Mouse (Mus musculus): Measurements from ENCODE around the gene Akt1s1. TPM values are rescaled to one million over a fixed set of nuclear protein-coding genes. Genes with fewer than 3 reads are reported as not detected.
A peak's percentile ranks its signal among the peaks of the same experiment; 100 is the strongest.
"Not testable (repeated sequence)": the region's sequence is repeated elsewhere in the genome, so short reads cannot be mapped to it uniquely, and the experiment has no call there.

Gene Akt1s1
- polyA plus RNA-seq, 1 experiment from 2014 or later = 108 TPM

DNA sequence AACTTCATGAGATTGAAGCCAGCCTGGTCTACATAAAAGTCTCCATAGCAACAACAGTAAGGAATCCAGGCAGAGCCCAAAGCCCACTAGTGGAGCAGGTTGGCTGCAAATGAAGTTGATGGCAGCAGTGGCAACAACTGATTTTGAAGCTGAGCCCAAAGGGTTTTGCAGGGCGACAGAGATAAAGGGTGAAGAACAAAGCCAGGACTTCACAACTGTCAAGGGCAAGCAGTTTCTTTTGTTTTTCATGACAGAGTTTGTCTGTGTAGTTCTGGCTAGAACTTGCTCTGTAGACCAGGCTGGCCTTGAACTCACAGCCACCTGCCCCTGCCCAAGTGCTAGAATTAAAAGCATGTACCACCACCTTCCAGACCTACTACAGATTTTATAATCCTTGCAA, 22.4 kb downstream of the Akt1s1 start:
- Histone ChIP-seq H3K27ac (ENCODE audit: poor library complexity, severe bottlenecking) (no peak overlapping the region), H3K4me1 (replicated peaks) (peaks cover 47% of the 10 kb centered on the region), H3K9ac (no peak overlapping the region), H3K4me2 (no peak overlapping the region), H3K36me3 (peaks cover 7% of the 10 kb centered on the region), H3K9me3 (replicated peaks) (no peaks in the 10 kb centered on the region), H3K27me3 (replicated peaks) (no peaks in the 10 kb centered on the region), H3K4me3 (no peak overlapping the region)
- WGBS = 68% methylated on average over 1 of the region's 1 CpGs
- ATAC-seq (ENCODE audit: insufficient number of reproducible peaks, low FRiP score) = no peak

GRCm38 (mm10) chr7:44871774-44872173, 23.0 kb downstream of the Akt1s1 start:
- not testable (repeated sequence) for H3K27me3 ChIP-seq (replicated peaks); H3K9me3 ChIP-seq (replicated peaks); H3K9ac ChIP-seq; ATAC-seq (ENCODE audit: insufficient number of reproducible peaks, low FRiP score); H3K4me2 ChIP-seq; H3K27ac ChIP-seq (ENCODE audit: poor library complexity, severe bottlenecking); H3K4me3 ChIP-seq
- H3K36me3 ChIP-seq = peaks cover 12% of the 10 kb centered on the region
- peaks cover 45% of the 10 kb centered on the region for H3K4me1 ChIP-seq (replicated peaks)
- 91% methylated on average over 2 of the region's 2 CpGs for WGBS

DNA sequence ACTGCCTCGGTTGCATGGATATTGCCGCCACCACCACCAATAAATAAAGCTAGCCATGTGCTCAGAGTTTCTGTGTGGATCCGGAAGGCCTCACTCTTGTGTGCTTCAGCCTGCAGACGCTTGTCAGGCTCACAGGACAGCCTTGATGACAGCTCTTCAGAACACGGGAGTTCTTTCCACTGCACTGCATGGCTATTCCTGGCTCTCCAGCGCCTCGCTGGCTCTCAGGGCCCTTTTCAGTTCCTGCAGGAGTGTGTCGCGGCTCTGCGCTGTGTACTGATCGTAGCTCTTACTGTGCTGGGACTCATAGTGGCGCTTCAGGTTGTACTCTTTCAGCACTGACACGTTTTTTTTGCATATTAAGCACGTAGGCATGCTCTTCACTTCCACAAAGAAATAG, 29.0 kb downstream of the Akt1s1 start:
- Histone ChIP-seq H3K27me3 (replicated peaks) (no peaks in the 10 kb centered on the region), H3K4me1 (replicated peaks) (peaks cover 38% of the 10 kb centered on the region), H3K36me3 (peaks cover 73% of the 10 kb centered on the region), H3K27ac (ENCODE audit: poor library complexity, severe bottlenecking) (peak overlapping the region; percentile 85), H3K4me2 (no peak overlapping the region), H3K4me3 (no peak overlapping the region), H3K9me3 (replicated peaks) (no peaks in the 10 kb centered on the region), H3K9ac (0 out of 2 replicates have a peak overlapping the region, but pooled peaks have one; percentile 2)
- 47% methylated on average over 14 of the region's 14 CpGs for WGBS
- peak; percentile 40; the same call in 1 of the 2 replicates for ATAC-seq (ENCODE audit: insufficient number of reproducible peaks, low FRiP score)

GRCm38 (mm10) chr7:44883036-44883435, 34.2 kb downstream of the Akt1s1 start:
- Histone ChIP-seq H3K4me1 (replicated peaks) (peaks cover 16% of the 10 kb centered on the region), H3K9me3 (replicated peaks) (no peaks in the 10 kb centered on the region), H3K27me3 (replicated peaks) (no peaks in the 10 kb centered on the region), H3K4me2 (no peak overlapping the region), H3K36me3 (peaks cover 89% of the 10 kb centered on the region), H3K4me3 (no peak overlapping the region), H3K9ac (no peak overlapping the region), H3K27ac (ENCODE audit: poor library complexity, severe bottlenecking) (no peak overlapping the region)
- 93% methylated on average over 3 of the region's 3 CpGs for WGBS
- no peak for ATAC-seq (ENCODE audit: insufficient number of reproducible peaks, low FRiP score)

DNA sequence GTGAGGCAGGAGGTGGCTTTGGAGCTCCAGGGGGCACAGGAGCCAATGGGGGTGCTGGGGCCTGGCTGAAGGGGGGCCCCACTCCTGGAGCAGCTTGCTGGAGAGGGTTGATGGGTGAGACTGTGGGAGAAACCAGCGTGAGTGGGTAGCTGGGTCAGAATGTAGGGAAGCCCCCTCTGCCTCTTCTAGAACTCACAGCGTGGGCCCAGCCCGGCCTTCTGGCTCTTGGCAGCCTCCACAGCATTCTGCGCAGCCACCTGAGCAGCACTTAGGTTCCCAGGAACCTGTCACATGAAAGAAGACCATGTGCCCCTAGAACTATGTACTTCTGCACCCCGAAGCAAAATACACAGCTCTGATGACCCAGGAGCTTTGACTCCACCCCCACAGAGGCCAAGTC, 35.8 kb downstream of the Akt1s1 start:
- ATAC-seq (ENCODE audit: insufficient number of reproducible peaks, low FRiP score) = no peak
- WGBS = 90% methylated on average over 5 of the region's 5 CpGs
- H3K4me2 ChIP-seq = no peak overlapping the region
- no peak overlapping the region for H3K9ac ChIP-seq
- no peaks in the 10 kb centered on the region for H3K27me3 ChIP-seq (replicated peaks)
- H3K36me3 ChIP-seq = peaks cover 86% of the 10 kb centered on the region
- no peak overlapping the region for H3K4me3 ChIP-seq
- no peaks in the 10 kb centered on the region for H3K9me3 ChIP-seq (replicated peaks)
- H3K27ac ChIP-seq (ENCODE audit: poor library complexity, severe bottlenecking) = no peak overlapping the region
- H3K4me1 ChIP-seq (replicated peaks) = peaks cover 16% of the 10 kb centered on the region

- H3K36me3 ChIP-seq = peaks cover 70% of the 10 kb centered on the region
- H3K4me3 ChIP-seq = no peak overlapping the region
- H3K27me3 ChIP-seq (replicated peaks) = no peaks in the 10 kb centered on the region
- 87% methylated on average over 7 of the region's 7 CpGs for whole genome bisulfite sequencing
- H3K9me3 ChIP-seq (replicated peaks) = no peaks in the 10 kb centered on the region
- H3K4me1 ChIP-seq (replicated peaks) = peaks cover 32% of the 10 kb centered on the region
- ATAC-seq (ENCODE audit: insufficient number of reproducible peaks, low FRiP score) = no peak
- H3K9ac ChIP-seq = no peak overlapping the region
- no peak overlapping the region for H3K27ac ChIP-seq (ENCODE audit: poor library complexity, severe bottlenecking)
- H3K4me2 ChIP-seq = no peak overlapping the region
Observed at GRCm38 (mm10) chr7:44886964-44887363, 38.2 kb downstream of the Akt1s1 start.

DNA sequence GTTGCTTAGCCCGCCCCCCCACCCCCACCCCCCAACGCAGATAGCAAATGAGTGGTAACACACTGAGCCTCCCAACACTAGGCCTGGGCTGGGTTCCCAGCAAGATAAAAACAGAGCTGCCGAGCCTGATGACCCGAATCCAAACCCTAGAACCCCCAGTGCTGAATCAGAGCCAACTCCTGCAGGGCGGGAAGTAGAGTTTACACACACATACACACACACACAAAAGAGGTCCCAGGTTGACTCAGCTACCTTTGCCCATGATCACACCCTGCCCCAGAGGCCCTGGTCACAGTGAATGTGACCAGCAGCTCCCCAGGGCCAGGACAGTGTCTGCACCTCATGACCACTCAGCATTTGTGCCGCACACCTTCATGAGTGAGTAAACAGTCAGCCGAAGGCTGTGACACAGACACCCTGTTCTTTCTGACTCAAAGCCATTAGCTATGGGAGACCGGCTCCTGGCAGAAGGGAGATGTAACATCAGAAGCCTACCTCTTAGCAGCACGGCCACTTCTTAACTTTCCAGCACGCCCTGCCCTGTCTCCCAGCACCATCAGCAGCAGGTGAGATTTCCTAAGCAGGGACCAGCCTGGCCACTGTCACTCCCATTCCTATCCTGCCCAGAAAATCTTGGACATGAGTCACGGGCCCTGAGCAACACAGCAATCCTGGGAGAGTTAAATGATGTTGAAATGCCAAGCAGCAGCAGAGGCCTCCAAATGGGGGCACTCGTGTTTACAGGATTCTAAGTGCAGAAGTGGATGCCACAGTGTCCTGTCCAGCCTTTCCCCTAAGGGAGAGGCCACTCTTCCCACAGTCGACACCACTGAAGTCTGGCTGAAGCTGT, 39.7 kb downstream of the Akt1s1 start:
- H3K36me3 ChIP-seq = peaks cover 55% of the 10 kb centered on the region
- no peak overlapping the region for H3K9ac ChIP-seq

DNA sequence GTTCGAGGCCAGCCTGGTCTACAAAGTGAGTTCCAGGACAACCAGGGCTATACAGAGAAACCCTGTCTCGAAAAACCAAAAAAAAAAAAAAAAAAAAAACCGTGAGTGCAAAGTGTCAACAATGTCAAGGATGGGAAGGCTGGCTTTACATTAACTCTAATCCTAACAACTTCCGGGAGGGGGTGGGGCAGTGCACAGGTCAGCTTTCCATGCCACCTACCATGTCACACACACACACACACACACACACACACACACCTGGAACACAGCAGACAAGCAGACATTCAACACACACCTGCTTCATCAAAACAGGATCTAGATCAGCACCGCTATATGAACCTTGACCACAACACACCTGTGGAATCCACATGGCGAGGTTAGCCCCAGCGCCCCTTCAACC, 41.4 kb downstream of the Akt1s1 start:
- 0 out of 2 replicates have a peak overlapping the region, but pooled peaks have one; percentile 82 for H3K4me2 ChIP-seq
- no peak overlapping the region for H3K4me3 ChIP-seq
- 90% methylated on average over 7 of the region's 7 CpGs for WGBS
- H3K27ac ChIP-seq (ENCODE audit: poor library complexity, severe bottlenecking) = no peak overlapping the region
- H3K9me3 ChIP-seq (replicated peaks) = no peaks in the 10 kb centered on the region
- H3K36me3 ChIP-seq = peaks cover 40% of the 10 kb centered on the region
- no peak overlapping the region for H3K9ac ChIP-seq
- peaks cover 38% of the 10 kb centered on the region for H3K4me1 ChIP-seq (replicated peaks)
- H3K27me3 ChIP-seq (replicated peaks) = no peaks in the 10 kb centered on the region
- ATAC-seq (ENCODE audit: insufficient number of reproducible peaks, low FRiP score) = no peak

More for the DNA sequence above, 39.7 kb downstream of the Akt1s1 start:
- 78% methylated on average over 13 of the region's 13 CpGs for WGBS
- Histone ChIP-seq H3K4me3 (no peak overlapping the region), H3K4me1 (replicated peaks) (peaks cover 36% of the 10 kb centered on the region), H3K27me3 (replicated peaks) (no peaks in the 10 kb centered on the region), H3K4me2 (no peak overlapping the region), H3K27ac (ENCODE audit: poor library complexity, severe bottlenecking) (no peak overlapping the region), H3K9me3 (replicated peaks) (no peaks in the 10 kb centered on the region)
- ATAC-seq (ENCODE audit: insufficient number of reproducible peaks, low FRiP score) = no peak

- Histone ChIP-seq H3K4me3 (peak overlapping the region; percentile 85), H3K36me3 (peaks cover 35% of the 10 kb centered on the region), H3K27me3 (replicated peaks) (no peaks in the 10 kb centered on the region), H3K4me1 (replicated peaks) (peaks cover 41% of the 10 kb centered on the region), H3K9me3 (replicated peaks) (no peaks in the 10 kb centered on the region), H3K27ac (ENCODE audit: poor library complexity, severe bottlenecking) (no peak overlapping the region), H3K9ac (peak overlapping the region; percentile 60; the same call in 1 of the 2 replicates), H3K4me2 (peak overlapping the region; percentile 82)
- no peak for ATAC-seq (ENCODE audit: insufficient number of reproducible peaks, low FRiP score)
- 85% methylated on average over 4 of the region's 4 CpGs for WGBS
Observed at GRCm38 (mm10) chr7:44890737-44891136, 41.9 kb downstream of the Akt1s1 start.

GRCm38 (mm10) chr7:44891611-44892010, 42.8 kb downstream of the Akt1s1 start:
- WGBS = 19% methylated on average over 6 of the region's 6 CpGs
- H3K4me1 ChIP-seq (replicated peaks) = peaks cover 45% of the 10 kb centered on the region
- H3K9ac ChIP-seq = peak overlapping the region; percentile 90
- peak overlapping the region; percentile 82 for H3K4me2 ChIP-seq
- no peak overlapping the region for H3K27ac ChIP-seq (ENCODE audit: poor library complexity, severe bottlenecking)
- peaks cover 28% of the 10 kb centered on the region for H3K36me3 ChIP-seq
- ATAC-seq (ENCODE audit: insufficient number of reproducible peaks, low FRiP score) = no peak
- no peaks in the 10 kb centered on the region for H3K27me3 ChIP-seq (replicated peaks)
- peak overlapping the region; percentile 85 for H3K4me3 ChIP-seq
- H3K9me3 ChIP-seq (replicated peaks) = no peaks in the 10 kb centered on the region

DNA sequence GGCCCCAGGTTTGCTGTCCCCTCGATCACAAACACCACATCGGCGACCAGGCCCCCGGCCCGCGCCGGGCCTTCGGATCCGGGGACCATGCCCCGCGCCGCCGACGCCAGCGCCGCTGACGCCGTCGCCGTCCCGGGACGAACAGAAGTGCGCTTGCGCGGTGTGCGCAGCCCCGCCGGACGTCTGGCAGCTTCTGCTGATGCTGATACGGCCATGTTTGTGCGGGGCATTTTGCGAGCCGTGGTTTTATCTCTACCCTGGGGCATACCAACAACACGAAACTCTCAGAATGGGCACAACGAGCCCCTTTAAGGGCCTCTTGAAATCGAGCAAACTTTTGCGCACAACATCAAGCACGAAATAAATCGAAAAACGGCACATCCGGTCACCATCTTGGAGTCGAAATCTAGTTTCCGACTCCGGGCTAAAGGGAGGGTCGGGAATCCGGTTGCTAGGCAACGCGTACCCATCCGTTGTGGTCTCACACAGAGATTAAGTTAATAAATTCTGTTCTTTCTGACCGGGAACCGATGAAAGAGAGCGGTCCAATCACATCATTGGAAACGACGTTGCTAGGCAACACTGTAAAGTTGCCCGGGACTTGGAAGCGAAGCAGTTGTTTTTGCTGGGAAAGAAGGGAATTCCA, 43.6 kb downstream of the Akt1s1 start, which contains the start of gene Med25:
Med25 (minus strand) TSS at position 437 of the 646 bp plus-strand sequence.
- peak; percentile 79 for ATAC-seq (ENCODE audit: insufficient number of reproducible peaks, low FRiP score)
- H3K27ac ChIP-seq (ENCODE audit: poor library complexity, severe bottlenecking) = peak within 1 kb of the TSS; percentile 90

More for the DNA sequence above, 43.6 kb downstream of the Akt1s1 start, which contains the start of gene Med25:
- under 1% methylated on average over 56 of the region's 56 CpGs for WGBS
- Histone ChIP-seq H3K36me3 (peaks cover 21% of the 10 kb centered on the region), H3K4me3 (peak within 1 kb of the TSS; percentile 85), H3K4me2 (peak within 1 kb of the TSS; percentile 82), H3K4me1 (replicated peaks) (peaks cover 49% of the 10 kb centered on the region), H3K27me3 (replicated peaks) (no peaks in the 10 kb centered on the region), H3K9ac (peak within 1 kb of the TSS; percentile 90), H3K9me3 (replicated peaks) (no peaks in the 10 kb centered on the region)

Measured in heart, embryonic 12.5 days (tissue).